Mouse (Mus musculus): ENCODE results near the gene Plcb4.

Plcb4 gene

GRCm38 (mm10) chr2:135861531-135862488 is 203.0 kb downstream of the Plcb4 start:
- no peak for DNase-seq

GRCm38 (mm10) chr2:135862489-135863390 is 203.9 kb downstream of the Plcb4 start:
- no peak for DNase-seq

GRCm38 (mm10) chr2:135863391-135864076 is 204.7 kb downstream of the Plcb4 start:
- no peak for DNase-seq

- DNase-seq: no peak
Measured at GRCm38 (mm10) chr2:135866421-135866820, 207.6 kb downstream of the Plcb4 start.

GRCm38 (mm10) chr2:135866838-135867237 is 208.0 kb downstream of the Plcb4 start:
- no peak for DNase-seq

- DNase-seq: no peak
Measured at GRCm38 (mm10) chr2:135869637-135870036, 210.8 kb downstream of the Plcb4 start.

GRCm38 (mm10) chr2:135873146-135873545 is 214.3 kb downstream of the Plcb4 start:
- no peak for DNase-seq

- DNase-seq: no peak
Measured at GRCm38 (mm10) chr2:135873761-135874160, 214.9 kb downstream of the Plcb4 start.

- DNase-seq: peak; percentile 88
Measured at GRCm38 (mm10) chr2:135875549-135875948, 216.7 kb downstream of the Plcb4 start.

GRCm38 (mm10) chr2:135879356-135879755 is 220.5 kb downstream of the Plcb4 start:
- no peak for DNase-seq

GRCm38 (mm10) chr2:135880269-135880760 is 221.5 kb downstream of the Plcb4 start:
- DNase-seq: no peak

- no peak for DNase-seq
Measured at GRCm38 (mm10) chr2:135883359-135883758, 224.5 kb downstream of the Plcb4 start.

GRCm38 (mm10) chr2:135884534-135885180 is 225.8 kb downstream of the Plcb4 start:
- no peak for DNase-seq

GRCm38 (mm10) chr2:135885607-135886006 is 226.8 kb downstream of the Plcb4 start:
- no peak for DNase-seq

- no peak for DNase-seq
Measured at GRCm38 (mm10) chr2:135886081-135886679, 227.4 kb downstream of the Plcb4 start.

GRCm38 (mm10) chr2:135887805-135888204 is 229.0 kb downstream of the Plcb4 start:
- DNase-seq: no peak

- no peak for DNase-seq
Measured at GRCm38 (mm10) chr2:135888206-135888605, 229.4 kb downstream of the Plcb4 start.

GRCm38 (mm10) chr2:135888767-135889166 is 230.0 kb downstream of the Plcb4 start:
- no peak for DNase-seq

- DNase-seq: no peak
Measured at GRCm38 (mm10) chr2:135890083-135890482, 231.3 kb downstream of the Plcb4 start.

GRCm38 (mm10) chr2:135891097-135891496 is 232.3 kb downstream of the Plcb4 start:
- DNase-seq: no peak

- DNase-seq: no peak
Measured at GRCm38 (mm10) chr2:135891686-135892085, 232.9 kb downstream of the Plcb4 start.

GRCm38 (mm10) chr2:135894582-135894981 is 235.8 kb downstream of the Plcb4 start:
- DNase-seq: no peak
